Mouse (Mus musculus) lung, postnatal 0 days (tissue): ENCODE measurements around the gene Fstl1.

Experiments used
- CTCF ChIP-seq: IDR thresholded peaks from 2 replicates; pipeline ENCODE4 v1.5.1; 2016; ENCODE audit warnings: antibody characterized with exemption, mild to moderate bottlenecking
- EP300 ChIP-seq: IDR thresholded peaks from 2 replicates; pipeline ENCODE4 v1.6.1; 2016; ENCODE audit warnings: antibody characterized with exemption, mild to moderate bottlenecking, control low read depth

- no peak for TF ChIP-seq CTCF
- TF ChIP-seq EP300 = no peak
Measured at GRCm38 (mm10) chr16:37879750-37880419, 103.2 kb downstream of the Fstl1 start.
